Comparison of ENCODE assay signal across 9 mouse cellular contexts in the genomic region with DNA sequence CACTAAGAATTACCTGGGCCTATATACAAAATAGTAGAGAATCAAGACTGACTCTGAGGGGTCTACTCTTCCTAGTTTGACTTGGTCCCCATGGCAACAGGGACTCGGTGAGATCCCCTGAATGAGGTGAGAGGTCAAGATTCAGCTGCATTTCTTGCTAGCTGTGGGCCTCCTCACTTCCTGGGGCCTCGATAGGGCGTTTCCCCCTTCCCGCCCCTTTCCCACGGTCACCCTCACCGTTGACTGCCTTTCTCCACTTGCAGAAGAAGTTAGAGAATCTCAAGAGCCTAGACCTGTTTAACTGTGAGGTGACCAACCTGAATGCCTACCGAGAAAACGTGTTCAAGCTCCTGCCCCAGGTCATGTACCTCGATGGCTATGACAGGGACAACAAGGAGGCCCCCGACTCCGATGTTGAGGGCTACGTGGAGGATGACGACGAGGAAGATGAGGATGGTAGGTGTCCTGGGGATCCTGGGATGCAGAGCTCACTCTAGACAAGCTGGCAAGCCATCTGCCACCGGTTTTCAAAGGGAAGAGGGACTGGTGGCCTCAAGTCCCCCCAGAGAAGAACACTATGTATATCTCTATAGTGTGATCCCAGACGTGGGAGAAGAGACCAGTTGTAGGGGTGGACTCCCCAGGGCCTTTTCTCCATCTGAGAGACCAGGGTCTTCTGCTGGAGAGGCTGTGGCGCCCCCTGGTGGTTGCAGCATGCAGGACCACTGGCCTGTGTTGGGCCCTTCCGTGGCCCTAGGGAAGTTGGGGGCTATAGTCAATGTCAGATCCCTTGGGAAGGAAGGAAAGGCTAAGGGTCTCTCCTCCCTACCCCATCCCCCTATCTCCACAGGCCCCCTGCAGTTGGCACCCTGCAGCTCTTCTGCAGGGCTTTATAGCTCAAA. TPM values are rescaled to one million over a fixed set of nuclear protein-coding genes. Genes with fewer than 3 reads are reported as not detected.
DNase-seq lines count a peak whose midpoint lies in the region; ATAC-seq and TF ChIP-seq lines count a peak whose summit lies in the region.
"Had no signal": no experiment of that assay in that cellular context is flagged by ENCODE, and none has a peak within 500 bp of the region (broad histone marks: within the 10 kb centered on the region; RNA-seq: fewer than 3 reads in every experiment).

No protein-coding gene starts in this region.

- no peak overlapping the region for H3K27ac ChIP-seq in cortical plate, adult 2 months (ENCODE audit: insufficient read depth, low read length)
- no peak overlapping the region for H3K27ac ChIP-seq in hindbrain, embryonic 11.5 days (ENCODE audit: low read depth, low read length)
- no peak overlapping the region for H3K27ac ChIP-seq in limb, embryonic 11.5 days (replicated peaks; ENCODE audit: low read depth, low read length)
- H3K27ac ChIP-seq: neural tube, embryonic 12.5 days had no signal

- H3K9ac ChIP-seq in hindbrain, embryonic 11.5 days (ENCODE audit: low read depth, low read length), result no peak overlapping the region
- H3K9ac ChIP-seq in limb, embryonic 11.5 days (ENCODE audit: low read length), result no peak overlapping the region
- H3K9ac ChIP-seq: neural tube, embryonic 12.5 days had no signal

- DNase-seq in kidney, adult 18-20 months, result peak; percentile 79
- no peak for DNase-seq in kidney, adult 11 months
- peak; percentile 66 for DNase-seq in NIH3T3 (ENCODE audit: low read depth)
- peak; percentile 66 for DNase-seq in hindbrain, embryonic 11.5 days (ENCODE audit: low spot score)
- peak; percentile 68 for DNase-seq in limb, embryonic 11.5 days (ENCODE audit: low spot score)
- DNase-seq in natural killer cell, adult 2 months (ENCODE audit: low spot score in 2 of 2), result peak; percentile 69 to 81
- DNase-seq in thymus, postnatal 25 days, result peak; percentile 81

- peaks cover 9% of the 10 kb centered on the region for H3K4me1 ChIP-seq in cortical plate, adult 2 months (ENCODE audit: control insufficient read depth, insufficient read depth, low read length)
- H3K4me1 ChIP-seq in hindbrain, embryonic 11.5 days (replicated peaks; ENCODE audit: control insufficient read depth, insufficient read depth, low read length), result 0 out of 2 replicates have a peak, but pooled peaks cover 6% of the 10 kb centered on the region
- no peaks in the 10 kb centered on the region for H3K4me1 ChIP-seq in limb, embryonic 11.5 days (ENCODE audit: control insufficient read depth, insufficient read depth, low read length)

- no peak overlapping the region for H3K4me2 ChIP-seq in hindbrain, embryonic 11.5 days (replicated peaks; ENCODE audit: low read depth, low read length)
- H3K4me2 ChIP-seq in limb, embryonic 11.5 days (ENCODE audit: low read depth, severe bottlenecking), result no peak overlapping the region
- H3K4me2 ChIP-seq: neural tube, embryonic 12.5 days had no signal

- H3K27me3 ChIP-seq in hindbrain, embryonic 11.5 days (ENCODE audit: control insufficient read depth, insufficient read depth, low read length), result no peaks in the 10 kb centered on the region
- H3K27me3 ChIP-seq in limb, embryonic 11.5 days (ENCODE audit: control insufficient read depth, insufficient read depth, low read length), result no peaks in the 10 kb centered on the region
- H3K27me3 ChIP-seq: neural tube, embryonic 12.5 days had no signal

- no peak; the same call in 1 of the 2 replicates for ATAC-seq in hindbrain, embryonic 11.5 days (ENCODE audit: low FRiP score)
- ATAC-seq in limb, embryonic 11.5 days (ENCODE audit: insufficient number of reproducible peaks, low FRiP score, low TSS enrichment, low read depth), result no peak

- peak; percentile 62 for TF ChIP-seq CTCF in cortical plate, adult 2 months (IDR thresholded peaks at IDR 0.05; ENCODE audit: extremely low read depth, insufficient read depth, low read length)

- H3K9me3 ChIP-seq in hindbrain, embryonic 11.5 days (ENCODE audit: control insufficient read depth, low read length), result no peaks in the 10 kb centered on the region
- no peaks in the 10 kb centered on the region for H3K9me3 ChIP-seq in limb, embryonic 11.5 days (ENCODE audit: control insufficient read depth, low read length)
- H3K9me3 ChIP-seq: neural tube, embryonic 12.5 days had no signal

- no peak for TF ChIP-seq POLR2A in cortical plate, adult 2 months (IDR thresholded peaks at IDR 0.05; ENCODE audit: extremely low read depth, insufficient read depth, low read length)

- peaks cover 11% of the 10 kb centered on the region; the same call in 1 of the 2 replicates for H3K36me3 ChIP-seq in hindbrain, embryonic 11.5 days (ENCODE audit: control insufficient read depth, insufficient read depth, low read length)
- peaks cover 19% of the 10 kb centered on the region for H3K36me3 ChIP-seq in limb, embryonic 11.5 days (ENCODE audit: control insufficient read depth, insufficient read depth, low read length)

- 64% methylated on average over 18 of the region's 18 CpGs for WGBS in hindbrain, embryonic 11.5 days
- WGBS in limb, embryonic 11.5 days, result 68% methylated on average over 18 of the region's 18 CpGs

- no peak overlapping the region for H3K4me3 ChIP-seq in cortical plate, adult 2 months (ENCODE audit: insufficient read depth, low read length)
- H3K4me3 ChIP-seq in hindbrain, embryonic 11.5 days (ENCODE audit: low read depth, low read length), result no peak overlapping the region
- no peak overlapping the region for H3K4me3 ChIP-seq in limb, embryonic 11.5 days (ENCODE audit: low read depth, low read length)
- H3K4me3 ChIP-seq: neural tube, embryonic 12.5 days had no signal

RNA-seq across cellular contexts. Expression of gene Anp32a, which starts 32.4 kb away (rescaled TPM):
- 344 and 411 TPM in 2 replicates for polyA plus RNA-seq in cortical plate, adult 2 months (2012; rRNA removed)
- 220 and 221 TPM in 2 replicates for polyA plus RNA-seq in hindbrain, embryonic 11.5 days (2014; fragmentation: Nextera tagmentation; extraction: Ambion mirVana)
- polyA plus RNA-seq in limb, embryonic 11.5 days (2014; fragmentation: Nextera tagmentation; extraction: Ambion mirVana), result 209 and 223 TPM in 2 replicates
